Mouse (Mus musculus): ENCODE results near the gene Chrnb2.
A peak's percentile ranks its signal among the peaks of the same experiment; 100 is the strongest.

The Chrnb2 gene

GRCm38 (mm10) chr3:89714359-89715206 lies 49.8 kb downstream of the Chrnb2 start, which contains the start of gene Adar:
Gene Adar (plus strand): TSS chr3:89715022.
- peak; percentile 80 for DNase-seq (ENCODE audit: low read depth, low spot score)

- peak; percentile 13 for DNase-seq (ENCODE audit: low read depth, low spot score)
These were observed 60.4 kb downstream of the Chrnb2 start for GRCm38 (mm10) chr3:89704064-89704463.

- no peak for DNase-seq (ENCODE audit: low read depth, low spot score)
These were observed 60.8 kb downstream of the Chrnb2 start for GRCm38 (mm10) chr3:89703596-89703995.

- no peak for DNase-seq (ENCODE audit: low read depth, low spot score)
These were observed 64.0 kb downstream of the Chrnb2 start for GRCm38 (mm10) chr3:89700461-89700860.

GRCm38 (mm10) chr3:89698958-89699357 lies 65.5 kb downstream of the Chrnb2 start:
- DNase-seq (ENCODE audit: low read depth, low spot score) = no peak
